Mouse (Mus musculus) forebrain, embryonic 11.5 days (tissue): ENCODE data around the gene Ppp2r3a. TPM values are rescaled to one million over a fixed set of nuclear protein-coding genes. Genes with fewer than 3 reads are reported as not detected.

ENCODE experiments used
- ATAC-seq: fragments of 200-750 bp; cut with Nextera tagmentation; replicated peaks from 2 replicates; pipeline ENCODE4 v1.8.0; 2017; ENCODE audit warnings: moderate TSS enrichment; ENCODE audit not compliant: low FRiP score
- DNase-seq: peaks from one replicate; pipeline ENCODE4 v3.0.0-alpha.2; 2017; ENCODE audit warnings: low spot score
- H3K27ac ChIP-seq: fragments of 300-500 bp; sonication (generic); 2 replicates; pipeline ENCODE4 v1.5.1; 2014; ENCODE audit warnings: low read depth, low read length
- H3K27me3 ChIP-seq: fragments of 300-500 bp; sonication (generic); 2 replicates; pipeline ENCODE4 v1.6.1; 2014; ENCODE audit warnings: mild to moderate bottlenecking, low read length, mixed read lengths; ENCODE audit not compliant: control insufficient read depth, insufficient read depth
- H3K36me3 ChIP-seq: fragments of 300-500 bp; sonication (generic); 2 replicates; pipeline ENCODE4 v1.6.1; 2014; ENCODE audit warnings: mild to moderate bottlenecking, low read length, moderate library complexity, mixed read lengths; ENCODE audit not compliant: control insufficient read depth, insufficient read depth
- H3K4me1 ChIP-seq: fragments of 300-500 bp; sonication (generic); replicated peaks from 2 replicates; pipeline ENCODE4 v1.6.1; 2014; ENCODE audit warnings: low read length, mixed read lengths; ENCODE audit not compliant: control insufficient read depth, insufficient read depth
- H3K4me2 ChIP-seq: fragments of 300-500 bp; sonication (generic); 2 replicates; pipeline ENCODE4 v1.6.1; 2014; ENCODE audit warnings: low read depth, mild to moderate bottlenecking, low read length, moderate library complexity, mixed read lengths; ENCODE audit not compliant: severe bottlenecking
- H3K4me3 ChIP-seq: fragments of 300-500 bp; sonication (generic); 2 replicates; pipeline ENCODE4 v1.5.1; 2014; ENCODE audit warnings: low read depth, low read length
- H3K9ac ChIP-seq: fragments of 300-500 bp; sonication (generic); 2 replicates; pipeline ENCODE4 v1.6.1; 2014; ENCODE audit warnings: low read length
- H3K9me3 ChIP-seq: fragments of 300-500 bp; sonication (generic); 2 replicates; pipeline ENCODE4 v1.6.1; 2016; ENCODE audit warnings: low read length, mixed read lengths; ENCODE audit not compliant: control insufficient read depth
- WGBS: fragments of 180-500 bp; shearing (Covaris S2); extraction: QIAGEN DNeasy Blood & Tissue Kit; methylation state at CpG from one replicate; pipeline ENCODE4 v1.1.7; 2014; 5-methylcytosine and 5-hydroxymethylcytosine counted together
- polyA plus RNA-seq: library from polyadenylated mRNA; unstranded; fragments of >200 nt; fragmentation: Nextera tagmentation; extraction: Ambion mirVana; gene quantifications from 2 replicates; pipeline ENCODE4 v1.2.1, GENCODE M21; 2014

Gene Ppp2r3a
- polyA plus RNA-seq, 1 experiment from 2014 or later = 15.5 TPM

DNA sequence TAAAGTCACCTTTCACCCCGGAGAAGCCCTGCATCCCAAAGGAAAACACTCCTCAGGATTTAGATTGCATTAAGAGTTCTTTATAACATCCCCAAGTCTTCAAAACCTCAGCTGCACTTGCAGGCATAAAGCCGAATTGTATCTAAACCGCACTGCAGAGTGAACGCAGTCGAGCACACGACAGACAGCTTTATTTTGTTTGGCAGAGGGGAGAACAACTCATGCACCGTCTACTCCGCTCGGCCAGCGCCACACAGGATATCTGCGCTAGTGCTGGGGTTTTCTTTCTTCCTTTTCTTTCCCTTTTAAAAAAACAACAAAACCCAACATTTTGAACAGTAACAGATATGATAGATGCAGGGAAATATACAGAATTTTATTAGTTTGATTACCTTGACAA is 146.7 kb downstream of the Ppp2r3a start:
- Histone ChIP-seq H3K36me3 (peaks cover 2% of the 10 kb centered on the region; the same call in 1 of the 2 replicates), H3K4me1 (no peaks in the 10 kb centered on the region), H3K9ac (no peak overlapping the region), H3K27ac (no peak overlapping the region), H3K27me3 (no peaks in the 10 kb centered on the region), H3K4me3 (no peak overlapping the region), H3K9me3 (no peaks in the 10 kb centered on the region), H3K4me2 (no peak overlapping the region)
- WGBS = 92% methylated on average over 11 of the region's 11 CpGs
- DNase-seq (no peak), ATAC-seq (no peak)

DNA sequence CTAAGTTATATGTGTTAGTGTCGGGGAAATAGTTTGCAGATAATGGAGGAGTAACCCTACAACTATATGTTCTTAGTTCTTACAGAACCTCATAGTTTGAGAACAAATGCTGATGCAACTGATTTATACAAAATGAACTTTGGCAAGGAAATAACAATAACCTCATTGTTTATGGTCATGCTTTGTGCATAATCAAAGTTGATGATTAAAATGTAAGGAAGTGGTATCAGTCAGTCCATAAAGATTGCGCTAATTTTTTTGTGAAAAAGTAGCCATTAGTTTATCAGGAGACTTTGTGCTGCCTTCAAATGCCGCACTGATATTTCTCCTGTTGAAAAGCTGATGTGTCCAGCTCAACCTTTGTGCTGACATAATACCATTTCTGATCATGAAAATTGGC is 149.3 kb downstream of the Ppp2r3a start:
- Histone ChIP-seq H3K27me3 (no peaks in the 10 kb centered on the region), H3K4me1 (no peaks in the 10 kb centered on the region), H3K9ac (no peak overlapping the region), H3K36me3 (peaks cover 2% of the 10 kb centered on the region; the same call in 1 of the 2 replicates), H3K4me2 (no peak overlapping the region), H3K27ac (no peak overlapping the region), H3K9me3 (peaks cover 2% of the 10 kb centered on the region; the same call in 1 of the 2 replicates), H3K4me3 (no peak overlapping the region)
- ATAC-seq = no peak
- no peak for DNase-seq
- 96% methylated on average over 3 of the region's 3 CpGs for WGBS

DNA sequence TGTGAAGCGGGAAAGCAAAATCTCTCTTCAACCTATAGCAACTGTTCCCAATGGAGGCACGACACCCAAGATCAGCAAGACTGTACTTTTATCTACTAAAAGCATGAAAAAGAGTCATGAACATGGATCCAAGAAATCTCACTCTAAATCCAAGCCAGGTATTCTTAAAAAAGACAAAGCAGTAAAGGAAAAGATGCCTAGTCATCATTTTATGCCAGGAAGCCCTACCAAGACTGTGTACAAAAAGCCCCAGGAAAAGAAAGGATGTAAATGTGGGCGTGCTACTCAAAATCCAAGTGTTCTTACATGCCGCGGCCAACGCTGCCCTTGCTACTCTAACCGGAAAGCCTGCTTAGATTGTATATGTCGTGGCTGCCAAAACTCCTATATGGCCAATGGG is 150.0 kb downstream of the Ppp2r3a start:
- no peaks in the 10 kb centered on the region for H3K27me3 ChIP-seq
- ATAC-seq (no peak), DNase-seq (no peak)
- H3K4me2 ChIP-seq = no peak overlapping the region
- no peak overlapping the region for H3K27ac ChIP-seq
- H3K9me3 ChIP-seq = peaks cover 2% of the 10 kb centered on the region; the same call in 1 of the 2 replicates
- 96% methylated on average over 8 of the region's 8 CpGs for WGBS
- H3K4me3 ChIP-seq = no peak overlapping the region
- H3K4me1 ChIP-seq = no peaks in the 10 kb centered on the region
- H3K9ac ChIP-seq = no peak overlapping the region
- H3K36me3 ChIP-seq = peaks cover 2% of the 10 kb centered on the region; the same call in 1 of the 2 replicates

DNA sequence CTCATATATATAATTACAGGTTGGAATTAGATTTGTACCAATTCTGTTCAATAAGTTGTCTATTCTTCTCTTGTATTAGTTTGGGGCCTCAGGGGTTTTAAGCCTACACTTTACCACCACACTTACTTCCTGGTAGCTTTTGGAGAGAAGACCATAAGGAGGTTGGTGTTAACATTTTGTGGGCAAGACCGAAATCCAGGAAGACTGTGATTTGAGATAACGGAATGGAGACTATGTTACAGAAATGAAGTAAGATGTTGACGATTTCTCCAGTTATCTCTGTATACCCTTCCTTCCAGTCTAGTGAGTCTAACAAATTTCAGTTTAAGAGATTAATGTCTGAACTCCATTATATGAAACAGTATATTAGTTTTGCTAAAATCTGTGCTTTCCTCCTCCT is 151.4 kb downstream of the Ppp2r3a start:
- peaks cover 2% of the 10 kb centered on the region; the same call in 1 of the 2 replicates for H3K36me3 ChIP-seq
- DNase-seq = no peak

DNA sequence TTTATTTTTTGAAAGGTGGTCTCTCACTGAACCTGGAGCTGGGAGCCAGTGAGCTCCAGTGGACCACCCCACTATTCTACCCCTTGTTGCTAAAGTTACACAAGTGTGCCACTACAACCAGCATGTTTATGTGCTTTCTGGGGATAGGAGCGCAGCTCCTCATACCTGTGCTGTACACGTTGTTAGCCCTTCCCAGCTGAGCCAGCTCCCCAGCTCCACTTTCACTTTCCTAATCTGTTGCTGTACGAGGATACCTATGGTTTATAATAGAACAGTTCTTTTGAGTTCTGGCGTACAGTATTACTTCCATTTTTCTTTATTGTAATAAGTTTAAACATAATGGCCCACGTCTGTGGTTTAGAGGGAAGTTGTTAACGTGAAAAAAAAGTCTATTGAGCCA is 152.2 kb downstream of the Ppp2r3a start:
- no peak overlapping the region for H3K9ac ChIP-seq
- H3K27me3 ChIP-seq = no peaks in the 10 kb centered on the region
- peaks cover 2% of the 10 kb centered on the region; the same call in 1 of the 2 replicates for H3K9me3 ChIP-seq
- WGBS = 92% methylated on average over 6 of the region's 6 CpGs
- no peak overlapping the region for H3K4me2 ChIP-seq
- DNase-seq (no peak), ATAC-seq (no peak)
- no peak overlapping the region for H3K4me3 ChIP-seq
- no peak overlapping the region for H3K27ac ChIP-seq
- H3K4me1 ChIP-seq = no peaks in the 10 kb centered on the region
- no peaks in the 10 kb centered on the region; the same call in 1 of the 2 replicates for H3K36me3 ChIP-seq

More for the DNA sequence above, 151.4 kb downstream of the Ppp2r3a start:
- Histone ChIP-seq H3K27me3 (no peaks in the 10 kb centered on the region), H3K4me3 (no peak overlapping the region), H3K4me2 (no peak overlapping the region), H3K9ac (no peak overlapping the region), H3K4me1 (no peaks in the 10 kb centered on the region), H3K9me3 (peaks cover 2% of the 10 kb centered on the region; the same call in 1 of the 2 replicates), H3K27ac (no peak overlapping the region)
- 96% methylated on average over 3 of the region's 3 CpGs for WGBS
- ATAC-seq = no peak

DNA sequence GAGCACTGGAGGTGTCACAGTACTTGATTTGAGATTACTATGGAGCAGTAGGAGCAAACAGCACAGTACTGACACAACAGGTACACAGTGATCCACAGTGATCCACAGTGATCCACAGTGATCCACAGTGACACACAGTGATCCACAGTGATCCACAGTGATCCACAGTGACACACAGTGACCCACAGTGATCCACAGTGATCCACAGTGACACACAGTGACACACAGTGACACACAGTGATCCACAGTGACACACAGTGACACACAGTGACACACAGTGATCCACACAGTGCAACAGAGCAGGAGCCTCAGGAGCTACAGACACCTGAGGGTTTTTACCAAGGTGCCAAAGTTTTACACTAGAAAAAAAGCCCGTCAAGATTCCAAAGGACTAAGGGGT is 154.1 kb downstream of the Ppp2r3a start:
- Histone ChIP-seq H3K27ac (no peak overlapping the region), H3K4me3 (no peak overlapping the region), H3K36me3 (no peaks in the 10 kb centered on the region; the same call in 1 of the 2 replicates), H3K9me3 (peaks cover 2% of the 10 kb centered on the region; the same call in 1 of the 2 replicates), H3K27me3 (no peaks in the 10 kb centered on the region), H3K4me1 (no peaks in the 10 kb centered on the region), H3K9ac (no peak overlapping the region), H3K4me2 (no peak overlapping the region)
- DNase-seq = no peak
- 75% methylated on average over 1 of the region's 1 CpGs for WGBS
- no peak for ATAC-seq

DNA sequence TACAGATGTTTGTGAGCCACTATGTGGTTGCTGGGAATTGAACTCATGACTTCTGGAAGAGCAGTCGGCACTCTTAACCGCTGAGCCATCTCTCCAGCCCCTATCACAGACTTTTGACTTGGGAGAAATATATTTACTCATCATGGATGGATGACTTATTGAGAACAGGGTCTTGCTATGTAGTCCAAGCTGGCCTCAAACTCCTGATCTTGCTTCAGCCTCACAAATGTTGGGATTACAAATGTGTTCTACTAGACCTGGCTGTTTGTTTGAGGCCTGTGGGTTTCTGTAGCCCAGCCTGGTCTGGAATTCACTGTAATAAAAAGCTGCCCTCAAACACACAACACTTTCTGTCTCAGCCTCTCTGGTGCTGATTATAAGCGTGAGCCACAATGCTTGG is 155.1 kb downstream of the Ppp2r3a start:
- no peak overlapping the region for H3K4me2 ChIP-seq
- H3K27ac ChIP-seq = no peak overlapping the region
- H3K27me3 ChIP-seq = no peaks in the 10 kb centered on the region
- no peaks in the 10 kb centered on the region for H3K4me1 ChIP-seq
- no peaks in the 10 kb centered on the region; the same call in 1 of the 2 replicates for H3K36me3 ChIP-seq
- DNase-seq (no peak), ATAC-seq (no peak)
- peaks cover 2% of the 10 kb centered on the region; the same call in 1 of the 2 replicates for H3K9me3 ChIP-seq
- no peak overlapping the region for H3K4me3 ChIP-seq
- 97% methylated on average over 3 of the region's 3 CpGs for WGBS
- H3K9ac ChIP-seq = no peak overlapping the region

DNA sequence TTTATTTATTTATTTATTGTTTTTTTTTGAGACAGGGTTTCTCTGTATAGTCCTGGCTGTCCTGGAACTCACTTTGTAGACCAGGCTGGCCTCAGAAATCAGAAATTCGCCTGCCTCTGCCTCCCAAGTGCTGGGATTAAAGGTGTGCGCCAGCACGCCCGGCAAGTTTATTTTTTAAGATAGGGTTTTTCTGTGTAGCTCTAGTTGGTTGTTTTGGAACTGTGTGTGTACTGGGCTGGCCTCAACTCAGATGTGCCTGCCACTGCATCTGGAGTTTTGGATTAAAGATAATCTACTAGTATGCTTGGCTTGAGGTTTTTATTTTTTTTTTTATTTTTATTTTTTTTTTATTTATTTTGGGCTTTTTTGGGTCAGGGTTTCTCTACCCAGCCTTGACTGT is 156.2 kb downstream of the Ppp2r3a start:
- Histone ChIP-seq H3K4me3 (no peak overlapping the region), H3K9me3 (peaks cover 2% of the 10 kb centered on the region; the same call in 1 of the 2 replicates), H3K27me3 (no peaks in the 10 kb centered on the region), H3K9ac (no peak overlapping the region), H3K4me1 (no peaks in the 10 kb centered on the region), H3K36me3 (no peaks in the 10 kb centered on the region), H3K4me2 (no peak overlapping the region), H3K27ac (no peak overlapping the region)
- 95% methylated on average over 4 of the region's 4 CpGs for WGBS
- DNase-seq = no peak
- no peak for ATAC-seq

DNA sequence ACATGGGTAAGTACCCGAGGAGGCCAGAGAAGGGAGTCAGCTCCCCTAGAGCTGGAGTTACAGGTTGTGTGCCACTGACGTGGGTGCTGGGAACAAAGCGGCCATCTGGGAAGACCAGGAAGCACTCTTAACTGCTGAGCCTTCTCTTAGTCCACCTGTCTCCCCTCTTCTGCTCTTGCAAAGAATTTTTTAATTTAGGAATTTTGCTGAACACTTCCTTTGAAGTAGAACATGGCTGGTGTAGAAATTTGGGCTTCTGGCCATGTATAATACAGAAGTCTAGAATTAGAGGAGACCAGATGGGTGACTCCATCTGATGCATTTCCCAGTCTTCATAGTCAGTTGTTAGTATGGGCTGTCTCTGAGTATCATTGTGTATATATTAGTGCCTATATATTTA is 167.9 kb downstream of the Ppp2r3a start:
- Histone ChIP-seq H3K9me3 (no peaks in the 10 kb centered on the region), H3K4me2 (no peak overlapping the region), H3K27me3 (no peaks in the 10 kb centered on the region), H3K36me3 (no peaks in the 10 kb centered on the region; the same call in 1 of the 2 replicates), H3K4me3 (no peak overlapping the region), H3K4me1 (no peaks in the 10 kb centered on the region), H3K27ac (no peak overlapping the region), H3K9ac (no peak overlapping the region)
- 99% methylated on average over 3 of the region's 3 CpGs for WGBS
- ATAC-seq (no peak), DNase-seq (no peak)
